Mouse (Mus musculus) hindbrain, embryonic 16.5 days (tissue): Measurements from ENCODE around the gene Nr5a1. TPM values are rescaled to one million over a fixed set of nuclear protein-coding genes. Genes with fewer than 3 reads are reported as not detected.

Source experiments
- ATAC-seq: fragments of 200-750 bp; cut with Nextera tagmentation; 2 replicates; pipeline ENCODE4 v1.8.0; 2017; ENCODE audit warnings: moderate TSS enrichment, moderate library complexity
- H3K27ac ChIP-seq: fragments of 300-500 bp; sonication (generic); 2 replicates; pipeline ENCODE4 v1.5.1; 2014; ENCODE audit warnings: low read depth, mild to moderate bottlenecking, control low read depth, low read length, moderate library complexity
- H3K27me3 ChIP-seq: fragments of 300-500 bp; sonication (generic); replicated peaks from 2 replicates; pipeline ENCODE4 v1.6.1; 2014; ENCODE audit warnings: low read length; ENCODE audit not compliant: control insufficient read depth, insufficient read depth
- H3K36me3 ChIP-seq: fragments of 300-500 bp; sonication (generic); 2 replicates; pipeline ENCODE4 v1.6.1; 2014; ENCODE audit warnings: mild to moderate bottlenecking, low read length, moderate library complexity, mixed read lengths; ENCODE audit not compliant: control insufficient read depth, insufficient read depth
- H3K4me1 ChIP-seq: fragments of 300-500 bp; sonication (generic); 2 replicates; pipeline ENCODE4 v1.6.1; 2014; ENCODE audit warnings: low read depth, low read length; ENCODE audit not compliant: control insufficient read depth, insufficient read depth
- H3K4me2 ChIP-seq: fragments of 300-500 bp; sonication (generic); 2 replicates; pipeline ENCODE4 v1.6.1; 2014; ENCODE audit warnings: mild to moderate bottlenecking, low read length, control low read depth, moderate library complexity
- H3K4me3 ChIP-seq: fragments of 300-500 bp; sonication (generic); 2 replicates; pipeline ENCODE4 v1.5.1; 2014; ENCODE audit warnings: mild to moderate bottlenecking, low read length, control low read depth, moderate library complexity
- H3K9ac ChIP-seq: fragments of 300-500 bp; sonication (generic); 2 replicates; pipeline ENCODE4 v1.6.1; 2014; ENCODE audit warnings: low read depth, mild to moderate bottlenecking, control low read depth, low read length, moderate library complexity
- H3K9me3 ChIP-seq: fragments of 300-500 bp; sonication (generic); 2 replicates; pipeline ENCODE4 v1.6.1; 2014; ENCODE audit warnings: mild to moderate bottlenecking, low read length, moderate library complexity; ENCODE audit not compliant: control insufficient read depth
- WGBS: fragments of 180-500 bp; shearing (Covaris S2); extraction: QIAGEN DNeasy Blood & Tissue Kit; methylation state at CpG from one replicate; pipeline ENCODE4 v1.1.7; 2014; 5-methylcytosine and 5-hydroxymethylcytosine counted together
- polyA plus RNA-seq: library from polyadenylated mRNA; unstranded; fragments of >200 nt; fragmentation: Nextera tagmentation; extraction: Ambion mirVana; gene quantifications from 2 replicates; pipeline ENCODE4 v1.2.1, GENCODE M21; 2015

Gene Nr5a1
- polyA plus RNA-seq, 1 experiment from 2014 or later: not detected

DNA sequence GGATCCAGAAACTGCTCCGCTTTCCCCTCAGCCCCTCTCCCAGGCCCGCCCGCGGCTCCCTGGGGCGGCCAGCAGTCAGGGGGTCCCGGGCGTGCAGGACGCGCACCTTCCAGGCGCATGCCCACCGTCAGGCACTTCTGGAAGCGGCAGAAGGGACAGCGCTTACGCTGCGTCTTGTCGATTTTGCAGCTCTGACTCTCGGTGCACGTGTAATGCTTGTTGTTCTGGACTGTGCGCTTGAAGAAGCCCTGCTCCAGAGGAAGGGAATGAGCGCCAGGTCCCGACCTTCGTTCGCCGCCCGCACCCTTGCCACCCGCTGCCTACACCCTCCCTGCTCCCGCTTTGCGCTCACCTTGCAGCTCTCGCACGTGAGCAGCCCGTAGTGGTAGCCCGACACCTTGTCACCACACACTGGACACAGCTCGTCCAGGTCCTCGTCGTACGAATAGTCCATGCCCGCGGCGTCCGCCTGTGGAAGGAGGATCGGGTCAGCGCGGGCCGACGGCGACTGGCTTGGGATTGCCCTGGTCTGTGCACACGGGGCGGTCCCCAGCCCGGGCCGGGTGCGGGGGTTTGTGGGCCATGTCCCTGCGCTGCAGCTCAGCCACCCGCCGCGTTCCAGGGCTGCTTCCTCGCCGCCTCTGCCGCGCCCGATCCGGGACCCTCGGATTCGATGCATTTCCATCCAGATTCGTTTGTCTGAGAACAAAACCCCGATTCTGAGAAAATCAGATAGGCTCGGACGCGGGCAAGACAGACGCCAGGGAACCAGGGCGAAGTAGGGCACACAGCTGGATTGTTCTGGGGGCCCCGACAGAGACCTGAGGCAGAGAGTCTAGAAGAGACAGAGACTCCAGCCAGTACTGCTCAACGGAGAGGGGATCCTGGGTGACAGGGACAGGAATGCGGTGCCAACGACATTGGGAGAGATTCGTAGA lies 3.8 kb downstream of the Nr5a1 start:
- H3K4me2 ChIP-seq: peak overlapping the region; percentile 43
- H3K4me1 ChIP-seq: peaks cover 12% of the 10 kb centered on the region
- peaks cover 62% of the 10 kb centered on the region for H3K27me3 ChIP-seq
- no peaks in the 10 kb centered on the region for H3K9me3 ChIP-seq
- WGBS: 1% methylated on average over 73 of the region's 75 CpGs
- H3K4me3 ChIP-seq: peak overlapping the region; percentile 27
- 0 out of 2 replicates have a peak, but pooled peaks have one; percentile 15 for ATAC-seq
- no peaks in the 10 kb centered on the region for H3K36me3 ChIP-seq
- no peak overlapping the region for H3K27ac ChIP-seq
- H3K9ac ChIP-seq: no peak overlapping the region

DNA sequence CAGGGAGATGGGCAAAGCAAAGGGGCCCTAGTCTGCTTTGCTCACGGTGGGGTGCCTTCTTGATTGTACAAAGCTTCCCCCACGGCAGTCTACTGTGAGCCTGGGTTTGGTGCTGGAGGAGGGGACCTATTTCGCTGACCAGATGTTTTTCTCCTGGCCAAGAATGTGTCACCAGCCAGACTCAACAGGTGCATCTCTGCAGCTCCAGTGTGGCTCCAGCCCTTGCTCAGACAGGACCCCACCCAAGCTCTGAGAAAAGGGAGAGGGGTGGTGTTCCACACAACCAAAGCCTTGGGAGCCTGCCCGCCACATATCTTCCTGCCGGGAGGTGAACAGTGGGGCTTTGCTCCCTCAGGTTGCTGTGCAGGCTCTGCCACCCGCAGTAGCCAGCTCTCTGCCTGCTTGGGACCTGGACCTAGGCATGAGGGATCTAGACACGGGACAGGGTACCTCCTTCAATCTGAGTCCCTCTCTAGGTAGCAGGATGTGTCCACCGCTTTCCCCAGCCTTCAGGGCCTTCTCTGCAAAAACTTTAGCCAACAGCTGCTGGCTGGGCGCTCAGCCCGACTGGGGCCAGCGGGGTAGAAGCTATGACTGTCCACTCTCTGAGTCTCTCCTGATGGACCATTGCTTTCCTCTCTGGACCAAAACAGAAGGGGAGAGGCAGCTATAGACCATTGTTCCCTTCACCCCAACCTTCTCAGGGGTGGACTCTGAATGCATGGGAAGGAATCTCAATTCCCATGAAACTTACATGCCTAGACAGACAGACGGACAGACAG lies 5.2 kb downstream of the Nr5a1 start:
- WGBS: 29% methylated on average over 12 of the region's 12 CpGs
- Histone ChIP-seq H3K9ac (no peak overlapping the region), H3K4me2 (no peak overlapping the region), H3K27ac (no peak overlapping the region), H3K27me3 (peaks cover 61% of the 10 kb centered on the region), H3K9me3 (no peaks in the 10 kb centered on the region), H3K4me1 (peaks cover 12% of the 10 kb centered on the region), H3K4me3 (no peak overlapping the region), H3K36me3 (no peaks in the 10 kb centered on the region)
- no peak for ATAC-seq

DNA sequence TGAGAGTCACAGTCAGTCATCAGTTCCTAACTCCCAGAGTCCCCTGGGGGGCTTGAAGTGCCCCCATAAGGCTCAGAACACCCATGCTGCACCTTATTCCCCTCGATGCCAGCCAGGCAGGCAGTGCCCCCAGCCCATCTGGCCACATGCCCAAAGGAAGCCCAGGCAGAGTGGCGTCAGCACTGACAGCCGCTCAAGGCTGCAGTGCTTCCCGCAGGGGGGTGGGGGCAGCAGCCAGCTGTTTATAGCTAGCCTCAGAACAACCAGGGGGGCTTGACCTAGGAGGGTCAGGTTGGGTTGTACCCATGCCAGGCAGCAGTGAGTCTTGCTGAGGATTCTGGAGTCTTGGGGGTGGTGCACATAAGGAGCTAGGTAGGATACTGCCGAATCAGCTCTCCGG lies 7.7 kb downstream of the Nr5a1 start:
- H3K4me3 ChIP-seq: no peak overlapping the region
- H3K4me1 ChIP-seq: peaks cover 8% of the 10 kb centered on the region
- H3K36me3 ChIP-seq: no peaks in the 10 kb centered on the region
- 35% methylated on average over 6 of the region's 6 CpGs for WGBS
- no peak overlapping the region for H3K27ac ChIP-seq
- no peak overlapping the region for H3K4me2 ChIP-seq
- no peaks in the 10 kb centered on the region for H3K9me3 ChIP-seq
- H3K27me3 ChIP-seq: peaks cover 43% of the 10 kb centered on the region
- no peak overlapping the region for H3K9ac ChIP-seq
- no peak for ATAC-seq

DNA sequence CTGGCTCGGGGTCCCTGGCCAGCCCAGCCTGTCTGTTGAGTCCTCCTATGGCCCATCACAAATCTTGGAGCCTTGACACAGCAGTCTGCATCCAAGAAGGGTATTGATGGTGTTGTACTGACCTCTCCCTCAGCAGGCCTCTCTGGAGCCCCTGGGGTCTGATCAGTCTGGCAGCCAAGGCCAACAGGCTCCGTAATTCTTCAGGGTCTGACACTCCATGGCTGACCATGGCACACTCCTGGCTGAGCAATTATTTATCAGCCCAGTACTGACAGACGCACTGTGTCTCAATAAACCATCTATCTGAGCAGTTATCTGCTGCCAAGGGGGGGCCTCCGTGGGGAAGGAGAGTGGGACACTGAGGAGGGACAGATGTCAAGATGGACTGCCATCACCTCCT lies 9.3 kb downstream of the Nr5a1 start:
- Histone ChIP-seq H3K27me3 (peaks cover 38% of the 10 kb centered on the region), H3K9ac (no peak overlapping the region), H3K9me3 (no peaks in the 10 kb centered on the region), H3K36me3 (no peaks in the 10 kb centered on the region), H3K27ac (no peak overlapping the region), H3K4me1 (no peaks in the 10 kb centered on the region; the same call in 1 of the 2 replicates), H3K4me2 (no peak overlapping the region), H3K4me3 (no peak overlapping the region)
- WGBS: 69% methylated on average over 4 of the region's 4 CpGs
- ATAC-seq: no peak

DNA sequence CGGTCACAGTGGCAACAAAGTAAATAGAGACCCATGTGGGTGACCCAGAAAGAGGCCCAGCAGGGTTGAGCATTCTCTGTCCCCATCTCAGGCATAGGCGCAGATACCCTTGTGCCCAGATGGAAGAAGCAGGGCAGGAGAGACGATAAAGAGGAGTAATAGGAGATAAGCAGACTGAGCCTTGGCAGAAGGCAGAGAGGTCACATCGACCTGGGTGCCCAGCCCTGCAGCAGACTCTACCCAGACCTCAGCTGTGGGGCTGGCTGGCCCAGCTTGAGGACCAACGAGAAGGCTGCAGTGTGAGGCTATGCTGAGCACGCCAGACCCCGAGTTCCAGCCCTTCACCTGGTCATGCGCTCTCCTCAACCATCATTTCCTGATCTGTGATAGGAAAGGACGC lies 10.0 kb downstream of the Nr5a1 start:
- Histone ChIP-seq H3K4me1 (no peaks in the 10 kb centered on the region; the same call in 1 of the 2 replicates), H3K36me3 (no peaks in the 10 kb centered on the region), H3K9me3 (no peaks in the 10 kb centered on the region), H3K4me3 (no peak overlapping the region), H3K27ac (no peak overlapping the region), H3K4me2 (no peak overlapping the region), H3K9ac (no peak overlapping the region), H3K27me3 (peaks cover 31% of the 10 kb centered on the region)
- 86% methylated on average over 9 of the region's 9 CpGs for WGBS
- ATAC-seq: no peak

DNA sequence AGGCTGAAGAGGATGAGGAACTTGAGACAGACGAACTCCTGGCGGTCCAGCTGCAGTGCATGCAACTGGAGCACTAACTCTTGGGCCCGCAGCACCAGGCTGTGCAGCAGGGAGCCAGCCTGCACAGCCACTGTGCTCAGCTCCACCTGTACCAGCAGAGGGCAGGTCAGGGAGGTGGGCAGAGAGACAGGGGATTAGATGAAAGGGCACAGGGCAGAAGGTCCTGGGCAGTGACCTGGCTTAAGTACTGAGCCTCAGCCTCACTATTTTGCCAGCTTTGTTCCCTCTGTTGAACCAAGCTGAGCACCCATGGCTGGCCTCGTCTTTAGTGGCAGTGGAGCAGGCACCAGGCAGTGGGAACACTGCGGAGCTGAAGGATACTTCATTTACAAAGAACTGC lies 14.2 kb downstream of the Nr5a1 start:
- Histone ChIP-seq H3K27ac (no peak overlapping the region), H3K27me3 (no peaks in the 10 kb centered on the region), H3K9me3 (no peaks in the 10 kb centered on the region), H3K4me3 (no peak overlapping the region), H3K4me1 (peaks cover 8% of the 10 kb centered on the region), H3K4me2 (no peak overlapping the region), H3K36me3 (no peaks in the 10 kb centered on the region), H3K9ac (no peak overlapping the region)
- no peak for ATAC-seq
- WGBS: 69% methylated on average over 5 of the region's 5 CpGs

DNA sequence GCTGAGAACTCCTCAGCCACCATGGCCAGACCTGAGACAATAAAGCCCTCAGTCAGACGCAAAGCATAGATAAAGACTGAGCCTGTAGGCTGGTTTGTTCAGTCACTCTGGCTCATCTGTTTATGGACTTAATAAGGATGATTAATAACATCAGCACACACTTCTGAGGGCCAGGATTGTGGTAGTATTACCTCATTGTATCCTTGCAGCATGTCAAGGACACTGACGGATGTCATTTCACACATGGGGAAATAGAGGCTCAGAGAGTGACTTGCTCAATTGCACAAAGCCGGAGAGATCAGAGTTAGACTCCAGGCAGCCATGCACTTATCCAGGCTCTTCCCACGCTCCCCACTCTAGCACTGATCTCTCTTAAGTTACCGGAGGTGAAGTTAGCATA lies 15.7 kb downstream of the Nr5a1 start:
- ATAC-seq: no peak
- Histone ChIP-seq H3K27ac (no peak overlapping the region), H3K27me3 (no peaks in the 10 kb centered on the region), H3K36me3 (no peaks in the 10 kb centered on the region), H3K4me3 (no peak overlapping the region), H3K9me3 (no peaks in the 10 kb centered on the region), H3K9ac (no peak overlapping the region), H3K4me1 (peaks cover 8% of the 10 kb centered on the region), H3K4me2 (no peak overlapping the region)
- 87% methylated on average over 5 of the region's 5 CpGs for WGBS

DNA sequence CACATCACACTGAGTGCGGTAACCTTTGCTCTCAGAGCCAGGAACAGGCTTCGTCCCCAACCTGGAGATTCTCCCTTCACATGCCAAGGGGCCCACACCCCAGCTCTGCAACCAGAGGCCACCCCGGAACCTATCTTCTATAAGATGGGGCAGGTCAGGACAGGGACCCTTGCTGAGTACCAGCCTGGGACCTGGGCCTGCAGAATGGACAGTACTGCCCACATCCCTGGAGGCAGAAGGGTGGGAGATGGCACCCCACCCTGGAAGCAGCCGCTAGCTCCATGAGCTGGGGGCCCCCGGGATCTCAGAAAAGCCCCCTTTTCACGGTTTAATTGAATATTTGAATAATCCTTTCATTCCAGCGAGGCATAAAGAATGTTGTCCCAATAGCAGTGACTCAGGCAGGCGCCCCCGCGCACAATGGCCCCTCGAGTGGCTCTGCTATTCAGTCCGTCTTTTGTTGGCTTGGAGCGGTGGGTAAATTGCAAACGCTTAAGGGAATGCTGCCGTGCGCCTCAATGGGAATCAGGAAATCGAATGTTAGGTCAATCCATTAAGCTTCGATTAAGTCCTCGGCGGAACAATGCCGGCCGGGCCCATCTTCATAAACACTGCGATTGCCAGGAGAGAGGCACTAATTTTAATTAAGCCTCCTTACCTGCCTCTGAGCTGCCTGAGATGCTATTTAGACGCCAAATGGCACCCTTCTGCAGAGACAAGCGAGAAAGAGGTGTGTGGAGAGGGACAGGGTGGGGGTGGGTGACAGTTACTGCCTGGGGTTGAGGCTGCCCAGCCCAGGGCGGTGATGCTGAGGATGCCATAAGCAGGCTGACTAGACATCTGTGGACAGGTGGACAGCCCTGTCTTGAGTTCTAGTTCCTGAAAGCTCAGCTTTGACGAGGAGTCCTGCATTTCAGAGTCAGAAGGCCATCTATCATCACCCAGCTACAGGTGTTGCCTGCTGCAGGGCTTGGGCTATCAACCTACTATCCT lies 16.9 kb downstream of the Nr5a1 start:
- Histone ChIP-seq H3K4me3 (no peak overlapping the region), H3K9ac (peak overlapping the region; percentile 7; the same call in 1 of the 2 replicates), H3K36me3 (no peaks in the 10 kb centered on the region), H3K4me1 (peaks cover 8% of the 10 kb centered on the region), H3K27ac (no peak overlapping the region), H3K9me3 (no peaks in the 10 kb centered on the region), H3K4me2 (peak overlapping the region; percentile 25), H3K27me3 (no peaks in the 10 kb centered on the region)
- peak; percentile 44; the same call in 1 of the 2 replicates for ATAC-seq
- WGBS: 13% methylated on average over 27 of the region's 27 CpGs
